Mouse (Mus musculus) frontal cortex, postnatal 25 days (tissue): Measurements from ENCODE around the gene Wrap53.
"Not testable (repeated sequence)": the region's sequence is repeated elsewhere in the genome, so short reads cannot be mapped to it uniquely, and the experiment has no call there.

ENCODE experiments used
- DNase-seq, 2 experiments: peaks; one replicate each; pipeline ENCODE4 v3.0.0; 2022; ENCODE audit warnings: low spot score in 2 of 2

Wrap53 gene

DNA sequence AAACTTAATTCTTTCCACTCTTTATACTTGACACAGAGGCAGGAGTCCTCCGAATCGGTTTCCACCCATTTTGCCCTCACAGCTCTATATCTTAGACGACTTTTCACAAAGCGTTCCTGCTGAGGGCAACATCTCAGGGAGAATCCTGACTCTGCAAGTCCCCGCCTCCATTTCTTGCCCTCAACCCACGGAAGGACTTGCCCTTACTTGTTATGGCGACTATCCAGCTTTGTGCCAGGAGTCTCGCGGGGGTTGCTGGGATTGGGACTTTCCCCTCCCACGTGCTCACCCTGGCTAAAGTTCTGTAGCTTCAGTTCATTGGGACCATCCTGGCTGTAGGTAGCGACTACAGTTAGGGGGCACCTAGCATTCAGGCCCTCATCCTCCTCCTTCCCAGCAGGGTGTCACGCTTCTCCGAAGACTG, at the start of gene Wrap53, which contains the start of gene Trp53:
Wrap53 (minus strand) TSS at position 165 of the 424 bp plus-strand sequence.
Trp53 (plus strand) TSS at position 269 of the 424 bp plus-strand sequence.
- peak; percentile 74 to 80 for DNase-seq

DNA sequence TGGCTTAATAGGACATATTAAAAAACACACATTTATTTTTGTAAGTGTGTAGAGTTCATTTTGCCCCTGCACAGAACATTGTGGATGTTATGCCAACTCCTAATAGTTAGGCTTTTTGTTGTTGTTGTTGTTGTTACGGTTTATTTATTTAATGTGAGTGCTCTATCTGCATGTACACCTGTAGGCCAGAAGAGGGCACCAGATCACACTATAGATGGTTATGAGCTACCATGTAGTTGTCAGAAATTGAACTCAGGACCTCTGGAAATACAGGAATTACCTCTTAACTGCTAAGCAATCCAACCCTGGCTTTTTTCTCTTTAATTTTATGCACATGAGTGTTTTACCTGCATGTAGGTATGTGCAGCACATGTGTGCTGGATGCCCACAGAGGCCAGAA, 49.7 kb upstream of the Wrap53 start:
- DNase-seq: no peak

DNA sequence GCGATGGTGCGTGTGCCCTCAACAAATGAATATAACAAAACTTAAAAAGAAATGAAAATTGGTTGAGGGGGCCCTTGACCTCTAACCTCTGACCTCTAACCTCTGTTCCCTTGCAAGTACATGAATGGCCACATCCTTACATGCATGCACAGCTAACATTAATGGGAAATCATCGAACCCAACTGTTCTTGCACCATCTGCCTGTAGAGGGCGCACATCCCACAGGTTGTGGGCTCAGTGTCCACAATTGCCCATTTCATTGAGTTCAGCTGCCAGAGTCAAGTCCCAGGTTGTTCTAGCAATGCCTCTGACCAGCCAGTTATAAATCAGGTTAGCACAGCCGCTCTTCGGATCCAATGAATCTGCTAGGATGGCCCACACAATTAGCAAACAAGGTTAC, 48.2 kb upstream of the Wrap53 start:
- peak; percentile 58 to 65 for DNase-seq

GRCm38 (mm10) chr11:69624339-69624738, 44.3 kb upstream of the Wrap53 start:
- DNase-seq: not testable (repeated sequence)

- DNase-seq: no peak
Observed at GRCm38 (mm10) chr11:69623006-69623405, 43.0 kb upstream of the Wrap53 start.

GRCm38 (mm10) chr11:69622406-69622805, 42.4 kb upstream of the Wrap53 start:
- no peak for DNase-seq

DNA sequence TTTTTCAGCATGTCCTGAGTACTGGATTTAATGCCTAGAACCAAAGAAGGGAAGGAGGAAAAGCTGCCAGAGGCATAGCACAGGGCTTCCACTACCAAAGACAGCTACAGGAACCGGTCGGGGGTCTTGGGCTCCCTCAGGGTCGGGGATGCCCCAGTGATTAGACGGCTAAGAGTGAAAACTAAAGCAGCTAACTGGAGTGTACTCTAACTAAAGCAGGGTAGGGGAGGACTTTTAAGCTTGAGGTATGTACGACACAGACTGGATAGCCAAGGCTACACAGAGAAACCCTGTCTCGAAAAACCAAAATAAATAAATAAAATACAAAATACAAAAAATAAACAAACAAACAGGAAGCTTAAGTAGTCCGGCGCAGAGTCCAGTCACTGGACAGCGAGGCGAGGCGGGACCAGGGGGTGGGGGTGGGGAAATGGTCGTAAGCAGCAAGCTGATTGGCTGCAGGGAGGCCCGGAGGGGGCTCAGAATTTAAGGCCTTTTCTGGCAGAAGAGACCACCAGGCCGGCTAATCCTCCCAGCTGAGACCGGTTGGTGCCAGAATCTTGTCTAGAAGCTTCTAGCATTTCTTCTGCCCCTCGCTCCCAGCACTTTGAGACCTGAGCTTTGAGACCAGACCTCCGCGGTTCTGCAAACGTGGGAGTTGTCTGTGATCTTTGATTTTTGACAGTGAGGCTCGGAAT, 41.7 kb upstream of the Wrap53 start, which contains the start of gene Sat2:
Sat2 (plus strand) TSS at position 454 of the 698 bp plus-strand sequence.
- no peak for DNase-seq

DNA sequence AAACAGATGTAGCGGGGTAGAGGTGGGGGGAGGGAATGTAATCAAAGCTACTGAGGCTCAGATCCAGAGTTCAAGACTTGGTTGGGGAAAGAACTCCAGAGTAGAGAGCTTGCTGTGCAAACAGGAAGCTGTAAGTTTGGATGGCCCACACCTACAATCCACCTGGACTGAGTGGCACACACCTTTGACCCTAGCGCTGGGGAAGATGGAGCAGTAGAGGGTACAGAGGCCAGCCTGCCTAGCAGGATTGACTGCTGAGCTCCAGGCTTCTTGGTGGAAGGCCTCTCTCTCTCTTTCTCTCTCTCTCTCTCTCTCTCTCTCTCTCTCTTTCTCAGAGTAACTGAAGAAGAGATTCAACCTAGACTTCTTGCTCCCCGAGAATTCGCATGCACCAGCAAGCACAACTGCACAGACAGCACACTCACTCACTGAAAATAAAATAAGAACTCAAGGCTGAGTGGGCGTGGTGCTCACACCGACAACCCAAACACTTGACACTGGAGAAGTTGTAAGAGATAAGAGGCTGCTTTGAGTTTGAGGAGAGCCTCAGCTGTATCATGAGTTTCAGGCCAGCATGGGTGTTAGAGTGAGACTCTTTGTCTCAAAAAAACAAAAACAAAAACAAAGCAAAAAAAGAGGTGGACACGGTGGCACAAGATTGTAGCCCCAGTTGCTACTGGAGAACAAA, 40.5 kb upstream of the Wrap53 start:
- DNase-seq: no peak

DNA sequence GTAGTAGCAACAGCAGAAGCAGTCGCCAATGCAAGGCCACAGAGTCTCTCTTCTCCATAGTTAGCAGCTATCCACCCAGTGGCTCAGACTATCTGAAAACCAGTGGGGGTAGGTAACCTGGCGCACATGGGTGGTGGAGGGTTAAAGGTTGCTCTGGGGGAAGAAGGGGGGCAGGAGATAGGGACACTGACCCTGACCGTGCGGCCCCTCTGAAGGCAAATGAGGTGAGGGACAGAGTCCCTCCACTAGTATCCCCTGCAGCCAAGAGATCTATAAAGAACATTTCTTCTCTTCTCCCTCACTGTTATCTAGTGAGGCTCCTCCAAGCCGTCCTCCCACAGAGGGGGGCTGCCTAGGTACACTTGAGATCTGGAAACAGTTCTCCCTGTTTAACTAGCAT, 37.8 kb upstream of the Wrap53 start, which contains the start of gene Shbg:
Shbg (minus strand) TSS at position 101 of the 400 bp plus-strand sequence.
- no peak for DNase-seq

- DNase-seq: no peak
Observed at GRCm38 (mm10) chr11:69616781-69617180, 36.7 kb upstream of the Wrap53 start.

DNA sequence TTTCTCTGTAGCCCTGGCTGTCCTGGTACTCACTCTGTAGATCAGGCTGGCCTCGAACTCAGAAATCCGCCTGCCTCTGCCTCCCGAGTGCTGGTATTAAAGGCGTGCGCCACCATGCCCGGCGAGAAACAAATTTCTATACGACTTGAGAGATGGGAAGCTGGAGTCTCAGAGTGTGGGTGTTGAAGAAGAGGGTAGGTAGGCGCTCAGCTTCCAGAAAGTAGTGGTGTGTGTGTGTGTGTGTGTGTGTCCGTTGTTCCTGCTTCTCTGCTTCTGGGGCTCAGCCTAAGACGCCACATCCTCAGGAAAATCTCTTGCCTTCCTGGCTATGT, 34.2 kb upstream of the Wrap53 start:
- not testable (repeated sequence) for DNase-seq

GRCm38 (mm10) chr11:69613553-69614256, 33.6 kb upstream of the Wrap53 start:
- DNase-seq: peak; percentile 59 to 75

DNA sequence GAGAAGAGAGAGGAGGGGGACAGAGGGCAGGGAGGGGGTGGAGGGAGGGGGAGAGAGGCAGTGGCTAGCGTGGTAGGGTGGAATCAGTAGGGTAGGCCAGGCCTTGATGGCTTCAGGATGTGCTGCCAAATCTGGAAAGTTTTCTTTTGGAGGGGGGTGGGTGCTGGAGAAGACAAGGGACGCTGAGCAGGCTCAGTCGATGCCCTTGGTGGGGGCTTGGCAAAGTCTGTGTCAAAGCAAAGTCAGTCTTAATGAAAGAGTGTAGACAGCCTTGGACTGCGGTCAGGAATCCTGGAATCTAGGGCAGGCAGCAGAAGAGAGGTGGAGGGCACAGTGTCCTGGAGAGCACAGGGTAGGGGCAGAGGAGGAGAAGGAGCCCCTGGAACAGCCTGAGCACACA, 30.8 kb upstream of the Wrap53 start:
- DNase-seq: no peak

DNA sequence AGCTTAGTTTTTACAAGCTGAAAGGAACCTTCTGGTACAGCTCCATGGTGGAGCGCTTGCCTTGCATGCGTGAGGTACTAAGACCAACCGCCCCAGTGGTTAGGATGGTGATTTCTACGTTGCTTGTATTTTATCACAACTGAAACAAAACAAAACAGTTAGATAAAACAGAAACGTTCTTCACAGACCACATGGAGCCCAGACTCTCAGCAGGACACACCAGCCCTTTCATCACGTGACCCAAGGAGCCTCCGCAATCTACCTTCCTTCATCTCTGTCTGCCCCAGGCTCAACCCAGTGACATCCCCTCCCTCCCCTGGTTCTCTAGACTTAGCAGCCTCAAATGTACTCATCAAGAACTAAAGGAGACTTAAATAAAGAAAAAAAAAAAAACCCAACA, 29.4 kb upstream of the Wrap53 start:
- DNase-seq: no peak

GRCm38 (mm10) chr11:69608525-69608924, 28.5 kb upstream of the Wrap53 start:
- no peak for DNase-seq

DNA sequence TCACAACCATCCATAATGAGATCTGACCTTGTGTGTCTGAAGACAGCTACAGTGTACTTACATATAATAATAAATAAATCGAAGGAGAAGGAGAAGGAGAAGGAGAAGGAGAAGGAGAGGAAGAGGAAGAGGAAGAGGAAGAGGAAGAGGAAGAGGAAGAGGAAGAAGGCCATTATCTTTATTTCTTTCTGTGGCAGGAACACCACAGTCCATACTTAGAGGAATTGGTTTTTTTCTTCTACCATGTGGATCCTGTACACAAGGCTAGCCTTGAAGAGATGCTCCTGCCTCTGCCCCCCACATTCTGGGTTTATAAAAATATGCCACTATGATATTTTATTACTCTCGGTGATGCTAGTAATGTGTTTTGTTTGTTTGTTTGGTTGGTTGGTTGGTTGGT, 26.8 kb upstream of the Wrap53 start:
- no peak for DNase-seq

GRCm38 (mm10) chr11:69606491-69606795, 26.4 kb upstream of the Wrap53 start:
- DNase-seq: no peak

- DNase-seq: peak; percentile 57 to 59
Observed at GRCm38 (mm10) chr11:69605726-69606490, 25.9 kb upstream of the Wrap53 start, which contains the start of gene Atp1b2. Gene Atp1b2 (minus strand): TSS chr11:69605942.

GRCm38 (mm10) chr11:69604795-69605664, 25.0 kb upstream of the Wrap53 start:
- DNase-seq: no peak

DNA sequence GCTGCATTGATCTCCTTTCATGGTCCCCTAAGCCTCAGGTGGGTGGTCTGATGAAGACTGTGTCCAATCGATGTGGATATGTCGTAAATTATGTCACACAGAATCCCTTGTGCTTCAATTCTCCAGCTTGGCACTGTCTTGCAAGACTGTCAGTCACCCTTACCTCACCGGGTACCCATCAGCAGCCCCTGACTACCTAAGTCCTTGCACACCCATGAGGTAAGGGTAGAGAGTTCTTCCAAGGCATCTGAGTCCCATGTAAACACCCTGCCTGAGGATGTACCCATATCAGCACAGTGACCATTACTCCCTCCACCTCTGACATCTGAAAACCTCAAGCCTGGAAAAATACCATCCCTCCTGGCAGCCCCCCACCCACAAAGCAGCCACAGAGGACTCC, 24.3 kb upstream of the Wrap53 start:
- DNase-seq: no peak

DNA sequence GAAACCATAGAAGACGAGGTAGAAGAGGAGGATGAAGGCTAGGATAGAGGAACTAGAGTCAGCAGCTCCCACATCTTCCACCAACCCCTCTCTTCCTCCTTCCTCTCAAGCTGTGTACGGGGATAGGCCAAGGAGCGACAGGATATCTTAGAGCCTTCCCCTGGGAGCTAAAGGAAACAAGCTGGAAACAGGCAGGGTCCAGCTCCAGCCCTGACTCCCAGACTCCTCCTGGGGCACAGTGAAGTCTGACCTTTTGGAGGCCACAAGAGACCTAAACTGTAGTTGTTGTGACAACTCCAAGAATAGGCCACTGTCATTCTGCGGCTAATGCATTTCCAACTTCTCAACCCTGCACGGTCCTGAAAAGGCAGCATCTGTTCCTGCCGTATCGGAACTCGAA, 23.5 kb upstream of the Wrap53 start:
- DNase-seq: no peak
